Mouse (Mus musculus): Measurements from ENCODE around the gene Dydc1. TPM values are rescaled to one million over a fixed set of nuclear protein-coding genes. Genes with fewer than 3 reads are reported as not detected.

The Dydc1 gene
- polyA plus RNA-seq (2014; fragmentation: Nextera tagmentation; extraction: Ambion mirVana), result not detected in 2 replicates

- Histone ChIP-seq H3K9ac (replicated peaks; ENCODE audit: low read length) (no peak within 1 kb of the TSS), H3K4me1 (ENCODE audit: control insufficient read depth, insufficient read depth, low read length) (no peaks in the 10 kb centered on the region), H3K27me3 (ENCODE audit: control insufficient read depth, insufficient read depth, low read length) (no peaks in the 10 kb centered on the region), H3K4me3 (ENCODE audit: low read depth, low read length) (peak within 1 kb of the TSS; percentile 28), H3K36me3 (replicated peaks; ENCODE audit: control insufficient read depth, insufficient read depth, low read depth, low read length) (no peaks in the 10 kb centered on the region), H3K4me2 (ENCODE audit: low read depth, low read length) (peak within 1 kb of the TSS; percentile 60), H3K27ac (replicated peaks; ENCODE audit: low read depth, low read length) (no peak within 1 kb of the TSS), H3K9me3 (replicated peaks; ENCODE audit: control insufficient read depth, low read length) (no peaks in the 10 kb centered on the region)
- DNase-seq (ENCODE audit: low spot score) (peak; percentile 79), ATAC-seq (replicated peaks; ENCODE audit: insufficient number of reproducible peaks, low FRiP score, low TSS enrichment, low read depth) (peak; percentile 93)
- 13% methylated on average over 23 of the region's 23 CpGs for WGBS
Observed at GRCm38 (mm10) chr14:41072229-41072943, at the start of gene Dydc1. Dydc1 (plus strand) TSS chr14:41072911.

GRCm38 (mm10) chr14:41025087-41025486 is 47.6 kb upstream of the Dydc1 start:
- 72% methylated on average over 2 of the region's 2 CpGs for WGBS
- no peaks in the 10 kb centered on the region for H3K9me3 ChIP-seq (replicated peaks; ENCODE audit: control insufficient read depth, low read length)
- no peak overlapping the region for H3K4me3 ChIP-seq (ENCODE audit: low read depth, low read length)
- no peaks in the 10 kb centered on the region for H3K27me3 ChIP-seq (ENCODE audit: control insufficient read depth, insufficient read depth, low read length)
- H3K4me1 ChIP-seq (ENCODE audit: control insufficient read depth, insufficient read depth, low read length), result no peaks in the 10 kb centered on the region
- no peak overlapping the region for H3K9ac ChIP-seq (replicated peaks; ENCODE audit: low read length)
- no peak overlapping the region for H3K27ac ChIP-seq (replicated peaks; ENCODE audit: low read depth, low read length)
- ATAC-seq (replicated peaks; ENCODE audit: insufficient number of reproducible peaks, low FRiP score, low TSS enrichment, low read depth), result no peak
- H3K36me3 ChIP-seq (replicated peaks; ENCODE audit: control insufficient read depth, insufficient read depth, low read depth, low read length), result no peaks in the 10 kb centered on the region
- no peak overlapping the region for H3K4me2 ChIP-seq (ENCODE audit: low read depth, low read length)
- DNase-seq (ENCODE audit: low spot score), result no peak

- Histone ChIP-seq H3K27me3 (ENCODE audit: control insufficient read depth, insufficient read depth, low read length) (no peaks in the 10 kb centered on the region), H3K4me2 (ENCODE audit: low read depth, low read length) (no peak overlapping the region), H3K4me3 (ENCODE audit: low read depth, low read length) (no peak overlapping the region), H3K36me3 (replicated peaks; ENCODE audit: control insufficient read depth, insufficient read depth, low read depth, low read length) (no peaks in the 10 kb centered on the region), H3K9me3 (replicated peaks; ENCODE audit: control insufficient read depth, low read length) (no peaks in the 10 kb centered on the region), H3K9ac (replicated peaks; ENCODE audit: low read length) (no peak overlapping the region), H3K4me1 (ENCODE audit: control insufficient read depth, insufficient read depth, low read length) (no peaks in the 10 kb centered on the region), H3K27ac (replicated peaks; ENCODE audit: low read depth, low read length) (no peak overlapping the region)
- ATAC-seq (replicated peaks; ENCODE audit: insufficient number of reproducible peaks, low FRiP score, low TSS enrichment, low read depth) (no peak), DNase-seq (ENCODE audit: low spot score) (no peak)
- WGBS, result 84% methylated on average over 7 of the region's 7 CpGs
Observed at GRCm38 (mm10) chr14:41025594-41026284, 47.0 kb upstream of the Dydc1 start.

GRCm38 (mm10) chr14:41029303-41029702 is 43.4 kb upstream of the Dydc1 start:
- DNase-seq (ENCODE audit: low spot score), result no peak
- ATAC-seq (replicated peaks; ENCODE audit: insufficient number of reproducible peaks, low FRiP score, low TSS enrichment, low read depth), result no peak
- Histone ChIP-seq H3K9ac (replicated peaks; ENCODE audit: low read length) (no peak overlapping the region), H3K27me3 (ENCODE audit: control insufficient read depth, insufficient read depth, low read length) (no peaks in the 10 kb centered on the region), H3K27ac (replicated peaks; ENCODE audit: low read depth, low read length) (no peak overlapping the region), H3K4me1 (ENCODE audit: control insufficient read depth, insufficient read depth, low read length) (no peaks in the 10 kb centered on the region), H3K36me3 (replicated peaks; ENCODE audit: control insufficient read depth, insufficient read depth, low read depth, low read length) (no peaks in the 10 kb centered on the region), H3K4me3 (ENCODE audit: low read depth, low read length) (no peak overlapping the region), H3K9me3 (replicated peaks; ENCODE audit: control insufficient read depth, low read length) (no peaks in the 10 kb centered on the region), H3K4me2 (ENCODE audit: low read depth, low read length) (no peak overlapping the region)
- 82% methylated on average over 4 of the region's 4 CpGs for WGBS

GRCm38 (mm10) chr14:41030989-41031513 is 41.7 kb upstream of the Dydc1 start:
- 91% methylated on average over 6 of the region's 6 CpGs for whole genome bisulfite sequencing

GRCm38 (mm10) chr14:41033135-41034110 is 39.3 kb upstream of the Dydc1 start:
- no peak overlapping the region for H3K4me3 ChIP-seq (ENCODE audit: low read depth, low read length)
- WGBS, result 57% methylated on average over 13 of the region's 13 CpGs
- H3K9ac ChIP-seq (replicated peaks; ENCODE audit: low read length), result no peak overlapping the region
- no peak for ATAC-seq (replicated peaks; ENCODE audit: insufficient number of reproducible peaks, low FRiP score, low TSS enrichment, low read depth)
- H3K4me2 ChIP-seq (ENCODE audit: low read depth, low read length), result no peak overlapping the region
- H3K9me3 ChIP-seq (replicated peaks; ENCODE audit: control insufficient read depth, low read length), result no peaks in the 10 kb centered on the region
- peak; percentile 89 for DNase-seq (ENCODE audit: low spot score)
- H3K4me1 ChIP-seq (ENCODE audit: control insufficient read depth, insufficient read depth, low read length), result no peaks in the 10 kb centered on the region
- no peaks in the 10 kb centered on the region for H3K36me3 ChIP-seq (replicated peaks; ENCODE audit: control insufficient read depth, insufficient read depth, low read depth, low read length)
- no peak overlapping the region for H3K27ac ChIP-seq (replicated peaks; ENCODE audit: low read depth, low read length)
- no peaks in the 10 kb centered on the region for H3K27me3 ChIP-seq (ENCODE audit: control insufficient read depth, insufficient read depth, low read length)

More at GRCm38 (mm10) chr14:41030989-41031513, 41.7 kb upstream of the Dydc1 start:
- no peaks in the 10 kb centered on the region for H3K36me3 ChIP-seq (replicated peaks; ENCODE audit: control insufficient read depth, insufficient read depth, low read depth, low read length)
- H3K27ac ChIP-seq (replicated peaks; ENCODE audit: low read depth, low read length), result no peak overlapping the region
- no peaks in the 10 kb centered on the region for H3K9me3 ChIP-seq (replicated peaks; ENCODE audit: control insufficient read depth, low read length)
- no peak overlapping the region for H3K4me2 ChIP-seq (ENCODE audit: low read depth, low read length)
- H3K27me3 ChIP-seq (ENCODE audit: control insufficient read depth, insufficient read depth, low read length), result no peaks in the 10 kb centered on the region
- no peak for ATAC-seq (replicated peaks; ENCODE audit: insufficient number of reproducible peaks, low FRiP score, low TSS enrichment, low read depth)
- no peaks in the 10 kb centered on the region for H3K4me1 ChIP-seq (ENCODE audit: control insufficient read depth, insufficient read depth, low read length)
- H3K4me3 ChIP-seq (ENCODE audit: low read depth, low read length), result no peak overlapping the region
- DNase-seq (ENCODE audit: low spot score), result no peak
- no peak overlapping the region for H3K9ac ChIP-seq (replicated peaks; ENCODE audit: low read length)

GRCm38 (mm10) chr14:41035146-41035798 is 37.4 kb upstream of the Dydc1 start:
- H3K4me3 ChIP-seq (ENCODE audit: low read depth, low read length), result no peak overlapping the region
- no peaks in the 10 kb centered on the region for H3K27me3 ChIP-seq (ENCODE audit: control insufficient read depth, insufficient read depth, low read length)
- no peak overlapping the region for H3K9ac ChIP-seq (replicated peaks; ENCODE audit: low read length)
- no peaks in the 10 kb centered on the region for H3K36me3 ChIP-seq (replicated peaks; ENCODE audit: control insufficient read depth, insufficient read depth, low read depth, low read length)
- no peak overlapping the region for H3K4me2 ChIP-seq (ENCODE audit: low read depth, low read length)
- ATAC-seq (replicated peaks; ENCODE audit: insufficient number of reproducible peaks, low FRiP score, low TSS enrichment, low read depth), result 0 out of 2 replicates have a peak, but pooled peaks have one; percentile 56
- H3K27ac ChIP-seq (replicated peaks; ENCODE audit: low read depth, low read length), result no peak overlapping the region
- peak; percentile 71 for DNase-seq (ENCODE audit: low spot score)
- 34% methylated on average over 6 of the region's 6 CpGs for WGBS
- H3K4me1 ChIP-seq (ENCODE audit: control insufficient read depth, insufficient read depth, low read length), result no peaks in the 10 kb centered on the region
- H3K9me3 ChIP-seq (replicated peaks; ENCODE audit: control insufficient read depth, low read length), result no peaks in the 10 kb centered on the region
